Mouse (Mus musculus): ENCODE results near the gene Bin2. TPM values are rescaled to one million over a fixed set of nuclear protein-coding genes. Genes with fewer than 3 reads are reported as not detected.

Gene Bin2
- polyA plus RNA-seq, 1 experiment: 135 TPM

DNA sequence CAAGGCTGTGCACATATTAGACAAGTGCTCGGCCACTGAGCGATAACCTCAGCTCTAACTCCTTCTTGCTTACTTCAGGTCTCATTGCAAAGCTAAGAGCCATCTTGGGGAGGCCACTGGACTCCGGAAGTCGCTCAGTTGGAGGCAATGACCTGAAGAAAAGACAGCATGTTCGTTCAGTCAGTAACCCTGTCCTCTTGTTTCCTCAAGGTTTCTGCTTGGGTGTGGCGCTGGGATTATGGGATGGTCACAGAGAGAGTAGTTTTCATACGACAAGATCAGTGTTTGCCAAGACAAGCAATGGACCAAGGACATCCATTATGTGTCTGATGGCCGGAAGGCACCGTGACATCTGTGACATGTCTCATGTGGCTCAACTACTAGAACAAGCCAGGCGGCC lies 5.2 kb upstream of the Bin2 start:
- peaks cover 55% of the 10 kb centered on the region for H3K4me1 ChIP-seq (ENCODE audit: control insufficient read depth, insufficient read depth, low read length)
- no peak overlapping the region for H3K4me3 ChIP-seq (ENCODE audit: insufficient read depth, low read length)
- peak overlapping the region; percentile 81 for H3K27ac ChIP-seq (ENCODE audit: insufficient read depth, low read depth, low read length)
- TF ChIP-seq POLR2A (IDR thresholded peaks at IDR 0.05; ENCODE audit: borderline replicate concordance, low read depth, low read length) (no peak), CTCF (IDR thresholded peaks at IDR 0.05; ENCODE audit: low read depth, low read length) (no peak)

DNA sequence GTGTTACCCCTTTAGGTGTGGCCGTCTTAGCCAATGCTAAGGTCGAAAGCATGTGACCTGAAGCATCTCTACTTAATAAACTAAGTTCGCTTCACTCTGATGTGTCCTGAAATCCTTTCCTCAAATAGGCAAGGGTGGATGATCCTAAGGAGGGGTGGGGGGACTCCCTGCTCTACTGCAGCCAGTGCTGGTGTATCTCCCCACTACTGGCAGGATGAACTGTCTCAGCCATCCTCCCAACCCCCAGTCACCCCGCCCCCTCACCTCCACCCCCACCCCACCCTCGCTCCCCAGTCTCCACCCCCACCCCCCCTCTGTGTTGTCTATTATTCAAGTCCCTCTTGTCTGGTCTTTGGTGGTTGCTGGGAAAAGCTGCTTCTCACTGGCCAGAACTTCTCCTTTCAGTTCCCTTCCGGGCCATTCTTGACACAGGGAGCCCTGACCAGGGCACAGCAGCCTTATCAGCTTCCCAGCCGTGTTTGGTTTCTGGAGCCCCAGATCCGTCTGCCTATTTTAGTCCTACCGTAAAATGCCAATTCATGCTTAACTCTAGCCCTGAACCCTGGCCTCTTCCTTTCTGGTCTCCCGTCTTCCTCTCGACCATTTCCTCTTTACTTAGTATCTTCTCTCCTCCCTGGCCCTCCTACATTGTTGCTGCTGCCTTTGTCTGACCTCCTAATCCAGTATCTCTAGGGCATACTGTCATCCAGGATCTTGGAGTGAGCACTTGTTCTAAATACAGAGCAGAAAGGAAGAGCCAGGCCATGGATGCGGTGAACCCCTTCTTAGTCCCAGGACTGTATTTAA lies 4.4 kb upstream of the Bin2 start:
- peak overlapping the region; percentile 81 for H3K27ac ChIP-seq (ENCODE audit: insufficient read depth, low read depth, low read length)
- H3K4me3 ChIP-seq (ENCODE audit: insufficient read depth, low read length): no peak overlapping the region
- TF ChIP-seq POLR2A (IDR thresholded peaks at IDR 0.05; ENCODE audit: borderline replicate concordance, low read depth, low read length): no peak
- no peak for TF ChIP-seq CTCF (IDR thresholded peaks at IDR 0.05; ENCODE audit: low read depth, low read length)
- H3K4me1 ChIP-seq (ENCODE audit: control insufficient read depth, insufficient read depth, low read length): peaks cover 48% of the 10 kb centered on the region

DNA sequence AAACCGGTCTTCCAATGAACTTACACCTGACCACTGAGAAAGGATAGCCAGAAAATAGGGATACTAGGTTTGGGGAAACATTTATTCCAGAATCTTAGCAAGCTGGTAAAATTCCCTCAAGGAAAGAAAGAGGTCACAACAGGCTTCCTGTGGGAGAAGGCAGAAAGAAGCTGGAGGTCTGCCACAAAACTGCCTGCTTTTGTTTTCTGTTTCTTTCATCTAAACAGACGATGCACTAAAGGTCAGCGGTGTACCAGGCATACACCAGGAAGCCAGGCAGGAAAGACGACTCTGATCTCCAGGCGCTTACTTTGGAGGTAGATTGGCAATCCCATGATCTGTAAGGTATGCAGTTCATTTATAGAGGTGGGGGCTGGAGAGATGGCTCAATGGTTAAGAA lies 1.5 kb upstream of the Bin2 start:
- H3K4me1 ChIP-seq (ENCODE audit: control insufficient read depth, insufficient read depth, low read length): peaks cover 52% of the 10 kb centered on the region
- TF ChIP-seq POLR2A (IDR thresholded peaks at IDR 0.05; ENCODE audit: borderline replicate concordance, low read depth, low read length) (no peak), CTCF (IDR thresholded peaks at IDR 0.05; ENCODE audit: low read depth, low read length) (no peak)
- H3K4me3 ChIP-seq (ENCODE audit: insufficient read depth, low read length): no peak overlapping the region
- no peak overlapping the region for H3K27ac ChIP-seq (ENCODE audit: insufficient read depth, low read depth, low read length)

DNA sequence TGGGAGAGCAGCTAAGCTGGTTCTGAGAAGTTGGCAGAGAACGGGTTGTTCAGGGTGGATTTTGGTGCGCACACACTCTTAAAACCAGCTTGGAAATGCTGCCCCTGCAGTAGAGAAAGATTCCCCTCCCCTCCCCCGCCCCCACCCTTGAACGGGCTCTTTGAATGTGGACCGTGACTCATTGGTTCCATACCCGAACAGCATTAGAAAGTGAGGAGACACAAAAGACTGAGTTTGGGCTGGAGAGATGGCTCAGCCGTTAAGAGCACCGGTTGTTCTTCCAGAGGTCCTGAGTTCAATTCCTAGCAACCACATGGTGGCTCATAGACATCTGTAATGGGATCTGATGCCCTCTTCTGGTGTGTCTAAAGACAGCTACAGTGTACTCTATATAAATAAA lies 651 bp upstream of the Bin2 start:
- Histone ChIP-seq H3K4me1 (ENCODE audit: control insufficient read depth, insufficient read depth, low read length) (peaks cover 53% of the 10 kb centered on the region), H3K27ac (ENCODE audit: insufficient read depth, low read depth, low read length) (no peak overlapping the region), H3K4me3 (ENCODE audit: insufficient read depth, low read length) (no peak overlapping the region)
- TF ChIP-seq CTCF (IDR thresholded peaks at IDR 0.05; ENCODE audit: low read depth, low read length): no peak
- TF ChIP-seq POLR2A (IDR thresholded peaks at IDR 0.05; ENCODE audit: borderline replicate concordance, low read depth, low read length): no peak

DNA sequence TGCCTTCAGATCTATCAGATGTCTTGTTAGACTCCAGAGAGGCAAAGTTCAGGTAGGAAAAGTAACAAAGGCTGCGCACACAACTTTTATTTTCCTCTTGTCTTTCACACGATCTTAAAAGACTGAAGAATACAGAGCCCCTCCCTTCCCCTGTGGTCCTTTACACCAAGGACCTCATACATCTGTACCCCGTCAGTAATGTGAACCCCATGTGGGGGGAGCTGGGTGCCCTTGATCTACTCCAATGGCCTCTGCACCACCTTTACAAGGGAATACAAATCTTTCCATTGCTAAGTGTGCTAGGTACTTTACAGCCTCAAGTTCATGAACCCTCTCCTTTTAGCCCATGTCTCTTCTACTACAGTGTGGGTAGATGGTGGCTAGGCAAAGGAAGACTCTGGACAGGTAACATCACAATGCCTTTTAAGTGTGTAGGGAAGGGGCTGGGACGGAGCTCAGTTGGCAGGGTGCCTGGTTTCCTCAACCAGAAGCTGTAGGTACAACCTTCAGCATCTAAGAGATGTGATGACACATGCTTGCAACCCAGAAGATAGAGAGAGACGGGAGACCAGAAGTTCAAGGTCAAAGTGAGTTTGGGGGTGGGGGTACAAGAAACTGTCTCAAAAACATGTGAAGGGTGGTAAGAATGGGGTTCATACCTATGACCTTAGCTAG lies 1.3 kb downstream of the Bin2 start:
- no peak for TF ChIP-seq POLR2A (IDR thresholded peaks at IDR 0.05; ENCODE audit: borderline replicate concordance, low read depth, low read length)
- TF ChIP-seq CTCF (IDR thresholded peaks at IDR 0.05; ENCODE audit: low read depth, low read length): no peak
- Histone ChIP-seq H3K4me3 (ENCODE audit: insufficient read depth, low read length) (peak overlapping the region; percentile 89; the same call in 1 of the 2 replicates), H3K4me1 (ENCODE audit: control insufficient read depth, insufficient read depth, low read length) (peaks cover 56% of the 10 kb centered on the region), H3K27ac (ENCODE audit: insufficient read depth, low read depth, low read length) (no peak overlapping the region)

DNA sequence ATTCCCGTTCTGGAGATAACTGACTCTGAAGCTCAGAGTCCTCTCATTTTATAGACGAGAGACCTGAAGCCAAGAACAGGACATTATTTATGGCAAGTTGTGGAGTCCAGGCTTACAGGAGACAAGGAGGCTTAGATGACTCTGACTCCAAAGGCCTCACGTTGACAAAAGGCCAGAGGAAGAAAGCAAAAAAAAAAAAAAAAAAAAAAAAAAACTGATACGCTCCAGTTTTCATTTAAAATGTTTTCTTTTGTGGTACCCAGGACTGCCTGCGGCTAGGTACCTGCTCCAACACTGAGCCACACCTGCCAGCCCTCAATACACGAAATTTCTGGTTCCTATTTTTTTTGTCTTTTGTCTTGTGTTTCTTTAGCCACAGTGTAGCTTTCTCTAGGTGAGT lies 1.9 kb downstream of the Bin2 start:
- peak overlapping the region; percentile 77 for H3K27ac ChIP-seq (ENCODE audit: insufficient read depth, low read depth, low read length)
- no peak for TF ChIP-seq CTCF (IDR thresholded peaks at IDR 0.05; ENCODE audit: low read depth, low read length)
- no peak for TF ChIP-seq POLR2A (IDR thresholded peaks at IDR 0.05; ENCODE audit: borderline replicate concordance, low read depth, low read length)
- peak overlapping the region; percentile 34 for H3K4me3 ChIP-seq (ENCODE audit: insufficient read depth, low read length)
- H3K4me1 ChIP-seq (ENCODE audit: control insufficient read depth, insufficient read depth, low read length): peaks cover 56% of the 10 kb centered on the region

DNA sequence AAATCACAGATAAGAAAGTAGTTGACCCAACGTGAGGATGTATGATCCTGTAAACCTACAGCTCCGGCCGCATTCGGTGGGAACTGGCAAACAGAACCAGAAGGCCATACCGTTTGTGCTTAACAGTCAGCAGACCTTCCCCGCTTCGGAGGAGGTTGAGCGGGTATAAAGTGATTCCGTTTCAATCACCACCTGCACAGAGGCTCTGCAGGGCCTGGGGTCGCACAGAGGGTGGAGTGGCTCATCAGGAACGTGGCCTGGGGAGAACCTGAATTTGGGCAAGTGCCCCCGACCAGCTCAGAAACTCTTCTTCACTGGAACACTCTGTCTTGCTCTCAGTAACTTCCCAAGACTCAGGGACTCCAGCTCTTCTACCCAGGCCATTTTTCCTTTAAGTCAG lies 2.5 kb downstream of the Bin2 start:
- peak overlapping the region; percentile 77 for H3K27ac ChIP-seq (ENCODE audit: insufficient read depth, low read depth, low read length)
- peaks cover 58% of the 10 kb centered on the region for H3K4me1 ChIP-seq (ENCODE audit: control insufficient read depth, insufficient read depth, low read length)
- H3K4me3 ChIP-seq (ENCODE audit: insufficient read depth, low read length): peak overlapping the region; percentile 34
- TF ChIP-seq POLR2A (IDR thresholded peaks at IDR 0.05; ENCODE audit: borderline replicate concordance, low read depth, low read length) (no peak), CTCF (IDR thresholded peaks at IDR 0.05; ENCODE audit: low read depth, low read length) (no peak)

DNA sequence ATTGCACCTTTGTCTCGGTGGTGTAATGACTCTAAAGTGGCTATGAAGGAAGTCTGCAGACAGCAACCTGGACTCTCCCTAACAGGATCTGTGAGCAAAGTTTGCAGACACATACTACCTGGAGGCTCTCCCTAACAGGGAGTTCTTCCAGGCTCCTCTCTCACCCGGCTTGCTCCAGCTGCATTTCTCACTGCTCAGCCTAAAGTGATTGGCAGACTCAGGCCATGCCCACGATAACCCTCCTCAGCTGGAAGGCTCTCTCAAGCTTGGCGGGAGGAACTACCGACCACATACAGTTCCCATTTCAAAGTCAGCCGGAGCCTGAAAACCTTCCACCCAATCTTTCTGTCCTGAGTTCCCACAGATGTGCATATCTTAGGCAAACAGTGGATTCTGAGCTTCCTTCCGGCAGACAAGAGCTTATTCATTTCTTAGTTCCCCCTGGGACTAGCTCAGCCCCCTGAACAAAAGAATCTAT lies 3.1 kb downstream of the Bin2 start:
- Histone ChIP-seq H3K4me1 (ENCODE audit: control insufficient read depth, insufficient read depth, low read length) (peaks cover 58% of the 10 kb centered on the region), H3K27ac (ENCODE audit: insufficient read depth, low read depth, low read length) (peak overlapping the region; percentile 77), H3K4me3 (ENCODE audit: insufficient read depth, low read length) (peak overlapping the region; percentile 44)
- TF ChIP-seq POLR2A (IDR thresholded peaks at IDR 0.05; ENCODE audit: borderline replicate concordance, low read depth, low read length) (no peak), CTCF (IDR thresholded peaks at IDR 0.05; ENCODE audit: low read depth, low read length) (no peak)

DNA sequence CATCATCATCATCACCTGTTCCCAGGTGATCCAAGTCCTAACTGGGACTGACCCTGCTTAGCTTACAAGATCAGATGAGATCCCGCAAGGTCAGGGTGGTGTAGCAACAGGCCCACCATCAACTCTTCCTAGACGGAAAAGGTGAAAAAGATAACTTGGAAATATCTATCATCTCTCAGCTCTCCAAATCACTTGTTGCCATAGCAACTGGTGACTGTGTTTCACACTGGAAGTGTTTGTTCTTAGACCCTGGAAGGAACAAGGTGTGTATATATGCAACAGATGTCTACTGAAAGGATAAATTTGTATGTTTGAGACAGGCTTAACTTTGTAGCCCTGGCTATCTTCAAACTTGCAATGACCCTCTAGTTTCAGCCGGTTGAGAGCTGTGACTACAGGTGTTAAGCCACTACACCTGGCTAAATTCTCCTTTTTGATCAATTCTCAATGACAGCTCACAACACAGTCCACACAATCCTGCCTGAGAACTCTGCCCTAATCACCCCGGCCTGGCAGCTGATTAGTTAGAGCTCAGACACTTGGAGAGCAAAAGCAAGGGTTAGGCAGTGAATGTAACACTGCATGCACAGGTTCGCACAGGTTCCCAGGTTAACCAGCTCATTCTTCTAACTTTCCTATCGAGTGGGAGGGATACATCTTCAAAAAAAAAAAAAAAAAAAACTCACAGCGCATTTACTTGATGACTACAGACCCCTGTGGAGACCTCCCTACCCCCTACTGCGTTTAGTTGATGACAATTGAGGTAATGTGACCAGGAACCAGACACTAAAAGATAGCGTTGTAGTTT lies 3.7 kb downstream of the Bin2 start:
- peak overlapping the region; percentile 44 for H3K4me3 ChIP-seq (ENCODE audit: insufficient read depth, low read length)
- H3K27ac ChIP-seq (ENCODE audit: insufficient read depth, low read depth, low read length): peak overlapping the region; percentile 77
- TF ChIP-seq POLR2A (IDR thresholded peaks at IDR 0.05; ENCODE audit: borderline replicate concordance, low read depth, low read length) (no peak), CTCF (IDR thresholded peaks at IDR 0.05; ENCODE audit: low read depth, low read length) (no peak)

More for the DNA sequence above, 3.7 kb downstream of the Bin2 start:
- H3K4me1 ChIP-seq (ENCODE audit: control insufficient read depth, insufficient read depth, low read length): peaks cover 62% of the 10 kb centered on the region
